Mouse (Mus musculus): ENCODE measurements around the gene Nipsnap1. TPM values are rescaled to one million over a fixed set of nuclear protein-coding genes. Genes with fewer than 3 reads are reported as not detected.

Nipsnap1 gene
- polyA plus RNA-seq (2017; shearing (Covaris generic)): 10 to 100 TPM; 39.9 to 64.8 (median 57.5) TPM

DNA sequence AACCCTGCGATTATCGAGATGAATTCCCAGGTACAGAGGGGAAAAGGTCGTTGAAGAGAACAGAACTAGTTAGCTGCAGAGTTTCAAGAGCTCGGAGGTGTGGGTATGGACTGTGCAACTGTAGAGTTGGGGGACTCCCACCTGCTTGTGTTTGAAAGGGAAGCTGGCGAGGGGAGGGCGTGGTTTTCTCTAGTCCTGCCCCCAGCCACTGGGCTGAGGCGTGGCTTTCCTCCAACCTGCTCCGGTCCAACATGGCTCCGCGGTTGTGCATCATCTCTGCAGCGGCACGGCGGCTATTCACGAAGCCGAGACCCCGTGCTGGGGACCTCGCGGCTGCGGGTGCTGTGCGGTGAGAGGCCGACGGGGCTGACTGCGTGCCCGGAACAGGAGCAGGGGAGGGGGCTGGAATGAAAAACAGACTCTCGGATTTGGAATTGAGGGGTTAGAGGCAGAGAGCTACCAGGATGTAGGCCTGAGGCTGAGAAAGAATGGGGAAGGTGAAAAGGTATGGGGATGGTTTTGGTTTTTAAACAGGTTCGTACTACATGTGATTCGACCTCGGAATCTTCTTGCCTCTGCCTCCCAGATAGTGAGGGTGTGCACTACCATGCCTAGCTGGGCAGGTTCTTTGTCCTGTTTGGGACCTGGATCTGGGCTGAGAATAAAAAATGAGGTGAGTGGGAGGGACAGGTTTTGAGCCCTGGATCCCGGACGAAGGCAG lies at the start of gene Nipsnap1:
Gene Nipsnap1, plus strand, starts transcription at position 197 of the 721 bp plus-strand sequence.
- peak; percentile 98 for ATAC-seq

DNA sequence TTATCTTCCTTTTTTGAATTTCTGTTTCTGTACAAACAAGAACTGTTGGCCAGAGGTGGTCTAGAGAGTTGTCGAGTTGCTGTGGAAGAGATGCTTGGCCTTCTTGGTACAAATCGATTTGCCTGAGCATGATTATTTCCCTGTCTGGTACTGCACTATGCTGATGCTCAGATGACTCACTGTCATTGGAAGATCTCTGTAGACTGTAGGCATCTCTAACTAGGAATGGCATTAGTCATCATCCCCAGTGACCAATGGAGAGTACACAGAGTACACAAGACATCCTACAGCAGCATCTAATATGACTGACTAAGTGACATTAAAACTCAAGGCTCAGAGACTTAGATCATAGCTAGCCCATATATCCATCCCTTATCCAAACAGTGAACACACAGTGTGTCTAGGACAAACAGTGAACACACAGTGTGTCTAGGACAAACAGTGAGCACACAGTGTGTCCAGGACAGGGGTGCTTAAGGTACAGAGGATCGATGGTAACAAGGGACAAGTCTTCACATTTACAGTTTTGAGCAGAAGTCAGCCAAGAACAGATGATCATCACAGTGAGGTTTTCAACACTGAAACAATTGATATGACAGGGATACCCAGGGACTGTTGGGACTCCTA lies 47.5 kb upstream of the Nipsnap1 start:
- no peak for ATAC-seq

DNA sequence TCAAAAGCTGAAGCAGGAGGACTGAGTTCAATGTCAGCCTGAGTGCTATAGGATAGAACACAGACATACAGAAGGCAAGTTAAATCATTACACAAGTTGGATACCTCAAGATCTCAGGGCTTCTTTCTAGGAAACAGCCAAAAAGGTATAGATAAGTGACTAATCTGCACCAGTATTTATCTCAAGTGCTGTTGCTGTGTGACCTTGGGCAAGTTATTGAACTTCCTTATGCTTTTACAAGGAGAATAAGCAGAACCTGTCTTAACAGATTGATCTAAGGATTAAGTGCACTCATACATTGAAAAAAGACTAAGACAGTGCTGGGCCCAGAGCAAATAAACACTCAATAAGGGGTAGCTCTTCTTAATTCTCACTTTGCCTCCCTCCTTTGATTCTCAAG lies 46.4 kb upstream of the Nipsnap1 start:
- ATAC-seq: no peak

DNA sequence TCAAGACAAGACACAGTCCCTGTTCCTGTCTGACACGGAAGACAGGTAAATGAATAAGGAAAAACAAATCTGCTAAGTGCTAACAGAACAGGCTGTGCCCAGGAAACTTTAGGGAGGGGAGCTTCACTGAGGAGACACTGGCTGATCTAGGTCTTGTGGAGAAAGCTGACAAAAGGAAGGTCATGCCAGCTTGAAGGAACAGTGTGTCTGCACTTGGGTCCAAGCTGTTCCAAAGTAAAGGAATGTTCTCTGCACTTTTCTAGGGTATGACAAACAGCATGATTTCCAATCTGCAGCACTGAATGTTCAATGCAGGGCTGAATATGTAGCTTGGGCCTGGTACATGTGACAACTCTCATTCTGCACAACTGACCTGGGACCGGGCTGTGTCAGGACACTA lies 45.8 kb upstream of the Nipsnap1 start:
- ATAC-seq: no peak

DNA sequence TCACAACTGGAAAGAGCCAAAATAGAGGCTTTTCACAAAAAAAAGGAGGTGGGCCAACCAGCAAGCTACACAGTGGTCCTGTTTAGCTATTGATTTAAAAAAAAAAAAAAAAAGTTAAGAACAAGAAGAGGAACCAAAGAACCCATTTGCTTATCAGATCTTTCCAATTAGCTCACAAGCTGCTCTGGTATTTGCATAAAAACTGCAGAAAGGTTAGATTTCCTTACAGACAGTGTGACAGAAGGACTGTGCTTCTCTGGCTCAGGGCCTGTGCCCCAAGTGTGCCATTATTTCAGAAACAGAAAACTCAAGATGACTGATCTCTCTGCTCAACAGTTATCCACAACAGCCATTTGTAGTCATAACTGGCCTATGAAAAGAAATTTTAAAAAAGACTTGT lies 42.7 kb upstream of the Nipsnap1 start:
- ATAC-seq: no peak

DNA sequence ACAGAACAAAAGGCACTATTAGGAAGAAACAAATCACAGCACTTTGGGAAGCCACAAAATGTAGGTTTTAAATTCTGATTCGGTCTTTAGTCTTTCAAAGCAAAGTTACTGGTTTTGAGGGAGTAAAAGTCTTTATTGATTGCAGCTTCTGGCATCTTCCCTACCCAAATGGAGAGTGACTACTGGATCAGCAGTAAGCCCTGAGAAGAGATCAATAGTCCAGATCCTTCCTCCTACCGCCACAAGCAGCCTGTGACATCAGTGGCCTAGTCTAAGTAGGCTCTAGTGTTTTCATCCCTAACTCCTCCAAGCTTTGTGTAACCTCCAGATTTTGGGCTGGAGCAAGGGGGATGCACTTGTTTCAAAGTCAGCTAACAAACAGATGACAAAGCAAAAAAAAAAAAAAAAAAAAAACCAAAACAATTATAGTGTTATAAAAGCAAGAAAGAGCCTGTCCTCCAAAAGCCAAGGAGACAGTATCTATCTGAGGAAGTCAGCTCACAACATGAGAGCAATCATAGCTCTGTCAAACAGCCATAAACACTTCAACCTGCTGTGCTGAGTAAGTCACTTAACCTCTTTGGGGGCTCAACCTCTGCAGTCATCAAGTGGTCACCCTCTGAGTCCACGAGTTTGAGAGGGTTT lies 40.3 kb upstream of the Nipsnap1 start:
- no peak for ATAC-seq

DNA sequence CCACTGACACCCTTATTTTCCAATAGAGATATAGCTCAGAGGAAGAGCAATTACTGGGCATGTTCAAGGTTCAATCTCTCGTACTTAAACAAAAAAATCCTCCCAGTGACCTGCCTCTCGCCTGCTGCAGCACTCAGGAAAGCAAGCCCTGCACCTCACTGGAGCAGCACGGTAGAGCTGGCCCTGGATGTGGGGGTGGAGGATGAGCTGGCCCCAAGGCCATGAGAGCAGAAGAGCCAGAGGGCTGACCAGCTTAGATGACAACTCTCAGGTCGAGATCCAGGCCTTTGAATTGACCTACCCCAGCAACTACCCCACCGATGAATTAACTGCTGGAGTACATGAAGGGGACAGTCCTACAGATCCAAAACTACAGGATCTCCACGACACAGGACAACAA lies 38.3 kb upstream of the Nipsnap1 start:
- no peak for ATAC-seq

DNA sequence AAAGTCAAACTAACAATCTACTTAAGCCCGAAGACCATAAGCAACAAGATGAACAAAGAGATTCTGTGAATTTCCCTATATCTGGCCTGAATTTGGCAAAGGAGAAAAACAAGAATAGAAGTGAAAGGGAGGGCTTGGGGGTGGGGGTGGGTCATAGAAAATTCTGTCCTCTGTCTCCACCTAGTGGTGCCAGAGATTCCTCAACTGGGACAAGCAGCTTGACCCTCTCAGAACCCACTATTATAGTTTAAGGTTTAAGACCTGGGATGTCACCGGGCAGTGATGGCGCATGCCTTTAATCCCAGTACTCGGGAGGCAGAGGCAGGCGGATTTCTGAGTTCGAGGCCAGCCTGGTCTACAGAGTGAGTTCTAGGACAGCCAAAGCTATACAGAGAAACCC lies 37.0 kb upstream of the Nipsnap1 start:
- ATAC-seq: peak; percentile 48

DNA sequence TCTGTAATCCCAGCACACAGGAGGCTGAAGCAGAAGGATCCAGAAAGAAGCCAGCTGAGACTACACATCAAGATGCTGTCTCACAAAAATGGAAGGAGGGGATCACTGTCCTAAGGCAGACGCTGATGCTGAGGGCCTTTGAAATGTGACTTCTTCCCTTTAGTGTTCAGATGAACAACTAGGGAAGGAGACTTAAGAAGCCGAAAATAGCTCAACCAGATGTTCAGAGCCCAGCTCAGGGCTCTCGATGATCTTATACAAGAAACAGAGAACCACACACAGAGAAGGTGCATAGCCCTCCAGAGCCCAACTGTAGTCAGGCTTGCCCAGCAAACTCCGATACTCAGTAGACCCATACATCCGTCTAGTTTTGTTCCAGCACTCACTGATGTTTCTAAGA lies 36.4 kb upstream of the Nipsnap1 start:
- no peak for ATAC-seq

DNA sequence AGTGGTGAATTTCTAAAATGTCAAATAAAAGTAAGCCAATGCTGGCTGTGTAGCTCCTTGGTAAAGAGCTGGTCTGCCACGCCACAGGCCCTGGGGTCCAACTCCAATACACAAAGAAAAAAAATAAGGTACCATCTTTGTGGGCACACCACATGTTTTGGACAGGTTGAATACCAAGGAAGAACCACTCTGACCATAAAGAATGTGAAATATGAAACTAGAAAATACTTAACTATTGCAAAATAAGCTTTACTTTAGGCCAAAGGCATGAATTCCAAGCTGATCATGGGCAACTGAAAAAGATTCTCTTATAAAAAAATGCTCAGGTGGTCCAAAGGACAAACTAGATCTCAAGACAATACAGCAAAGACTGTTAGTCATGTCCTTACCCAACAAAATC lies 35.5 kb upstream of the Nipsnap1 start:
- no peak for ATAC-seq

DNA sequence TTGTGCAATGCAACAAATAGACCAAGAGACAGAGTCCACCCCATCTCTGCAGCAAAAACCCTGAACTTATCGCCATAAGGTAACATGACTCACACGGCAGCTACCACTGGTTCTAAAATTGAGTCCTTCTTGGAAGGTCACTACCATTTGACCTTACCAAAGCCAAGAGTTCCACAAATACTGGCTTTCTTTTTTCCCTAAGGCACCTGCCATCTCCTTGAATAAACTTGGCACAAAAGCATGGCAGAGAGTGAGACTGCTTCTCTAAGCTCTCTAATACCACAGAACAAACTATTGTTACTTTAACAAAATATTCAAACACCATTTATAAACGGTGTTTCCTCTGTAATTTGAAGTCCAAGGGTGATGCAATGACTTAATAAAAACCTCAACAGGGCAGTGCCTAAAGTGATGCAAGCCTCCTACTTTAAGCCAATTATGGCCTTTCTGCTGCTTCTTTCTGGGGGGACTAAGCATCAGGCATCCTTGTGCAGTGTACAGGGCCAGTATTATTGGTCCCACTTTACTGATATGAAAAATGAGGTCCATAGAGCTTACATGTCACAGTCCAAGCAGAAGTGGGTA lies 32.7 kb upstream of the Nipsnap1 start:
- ATAC-seq: no peak

DNA sequence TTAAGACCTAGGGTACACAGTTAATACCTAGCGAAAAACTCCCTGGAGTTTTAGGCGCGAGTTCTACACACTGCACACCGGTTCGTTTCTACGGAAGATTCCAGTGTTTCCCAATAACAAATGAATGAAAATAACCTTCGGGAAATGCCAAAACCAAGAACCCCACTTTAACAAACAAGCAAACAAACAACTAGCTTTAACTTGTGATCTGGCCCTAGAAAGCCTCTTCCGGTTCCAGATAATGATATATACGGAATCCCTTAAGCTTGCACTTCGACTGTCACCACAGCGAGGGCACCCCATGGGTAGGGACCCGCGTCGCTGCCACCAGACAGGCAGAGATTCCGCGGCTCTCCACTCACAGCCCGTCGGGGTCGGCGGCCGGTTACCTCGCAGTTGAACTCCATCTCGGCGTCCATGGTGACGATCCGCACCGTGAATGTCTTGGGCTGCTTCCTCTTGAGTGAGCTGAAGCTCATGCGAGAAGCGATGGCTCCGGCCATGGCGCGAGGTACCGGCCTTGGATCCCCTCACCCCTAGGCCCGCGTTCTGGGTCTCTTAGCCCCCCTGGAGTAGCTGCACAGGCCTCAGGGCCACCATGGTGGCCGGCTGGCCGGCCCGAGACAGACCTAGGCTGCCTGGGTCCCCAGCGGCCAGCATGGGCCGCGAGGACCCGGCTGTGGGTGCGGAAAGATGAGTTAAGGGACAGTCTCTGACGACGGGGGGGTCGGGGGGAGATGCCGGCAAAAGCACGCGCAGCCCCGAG lies 25.1 kb upstream of the Nipsnap1 start:
- peak; percentile 16 for ATAC-seq

DNA sequence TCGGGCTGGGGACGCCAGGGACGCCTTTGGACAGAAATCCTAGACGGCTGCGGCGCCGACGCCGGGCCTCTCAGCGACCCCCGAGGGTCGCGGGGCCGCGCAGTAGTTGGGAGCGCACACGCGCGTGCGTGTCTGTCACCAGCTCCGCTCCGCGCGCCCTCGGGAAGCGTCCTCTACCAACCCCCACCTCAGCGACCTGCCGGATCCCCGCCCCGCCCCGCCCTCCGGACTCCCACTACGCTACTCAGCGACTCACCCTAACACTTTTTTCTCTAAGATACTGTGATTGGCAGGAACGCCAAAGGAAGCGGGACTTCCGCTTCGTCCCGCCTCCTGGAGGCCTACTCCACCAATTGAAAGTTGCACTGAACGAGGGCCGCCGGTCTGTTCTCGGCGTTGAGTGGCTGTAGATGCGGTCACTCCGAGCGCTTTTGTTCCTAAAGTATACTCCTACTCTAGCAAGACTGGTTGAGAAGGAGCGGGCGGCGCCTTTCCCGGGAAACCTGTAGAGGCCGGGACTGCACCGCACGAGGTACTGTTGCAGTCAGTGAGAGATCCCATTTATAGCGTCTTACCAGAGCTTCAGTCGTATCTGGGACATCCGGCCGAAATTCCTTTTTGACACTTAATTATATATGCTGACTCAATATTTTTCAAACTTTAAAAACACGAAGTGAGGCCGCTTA lies 24.4 kb upstream of the Nipsnap1 start, which contains the start of gene Nf2:
Gene Nf2, minus strand, starts transcription at position 279 of the 686 bp plus-strand sequence.
- ATAC-seq: peak; percentile 95

DNA sequence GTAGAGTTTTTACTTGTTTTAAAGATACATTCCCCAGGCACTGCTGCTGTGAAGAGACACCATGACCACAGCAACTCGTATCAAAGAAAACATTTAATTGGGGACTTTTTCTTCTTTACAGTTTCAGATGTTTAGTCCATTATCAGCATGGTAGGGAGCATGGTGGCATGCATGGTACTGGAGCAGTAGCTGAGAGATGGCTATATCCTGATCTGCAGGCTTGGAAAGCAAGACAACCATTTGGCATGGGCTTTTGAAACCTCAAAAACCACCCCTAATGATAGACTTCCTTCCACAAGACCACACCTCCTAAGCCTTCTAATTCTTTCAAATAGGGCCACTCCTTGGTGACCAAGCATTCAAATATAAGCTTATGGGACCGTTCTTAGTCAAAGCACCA lies 23.3 kb upstream of the Nipsnap1 start:
- ATAC-seq: no peak

DNA sequence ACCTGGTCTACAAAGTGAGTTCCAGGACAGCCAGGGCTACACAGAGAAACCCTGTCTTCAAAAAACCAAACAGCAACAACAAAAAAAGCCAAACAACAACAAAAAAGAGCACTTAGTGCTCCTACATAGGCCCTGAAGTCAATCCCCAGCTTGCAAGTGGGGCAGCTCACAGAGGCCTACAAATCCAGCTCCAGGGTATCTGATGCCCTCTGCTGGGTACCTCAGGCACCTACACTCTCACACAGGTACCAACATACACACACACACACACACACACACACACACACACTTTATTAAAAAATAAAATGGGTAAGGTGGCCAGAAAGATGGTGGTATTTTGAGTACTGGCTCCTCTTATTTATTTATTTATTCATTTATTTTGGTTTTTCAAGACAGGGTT lies 20.7 kb upstream of the Nipsnap1 start:
- no peak for ATAC-seq

DNA sequence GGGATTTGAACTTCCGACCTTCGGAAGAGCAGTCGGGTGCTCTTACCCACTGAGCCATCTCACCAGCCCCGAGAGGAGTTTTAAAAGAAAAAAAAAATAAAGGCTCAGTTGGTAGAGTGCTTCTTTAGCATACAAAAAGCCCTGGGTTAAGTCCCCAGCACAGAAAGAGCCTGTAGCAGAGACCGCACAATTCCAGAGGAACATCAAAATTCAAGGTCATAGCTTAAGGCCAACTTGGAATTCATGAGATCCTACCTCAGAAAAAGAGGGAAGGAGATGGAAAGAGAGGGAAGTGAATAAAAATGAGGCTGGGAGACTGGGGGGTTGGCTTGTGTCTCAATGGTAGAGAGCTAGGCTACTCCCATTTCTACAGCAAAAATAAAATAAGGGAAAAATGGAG lies 19.6 kb upstream of the Nipsnap1 start:
- no peak for ATAC-seq

DNA sequence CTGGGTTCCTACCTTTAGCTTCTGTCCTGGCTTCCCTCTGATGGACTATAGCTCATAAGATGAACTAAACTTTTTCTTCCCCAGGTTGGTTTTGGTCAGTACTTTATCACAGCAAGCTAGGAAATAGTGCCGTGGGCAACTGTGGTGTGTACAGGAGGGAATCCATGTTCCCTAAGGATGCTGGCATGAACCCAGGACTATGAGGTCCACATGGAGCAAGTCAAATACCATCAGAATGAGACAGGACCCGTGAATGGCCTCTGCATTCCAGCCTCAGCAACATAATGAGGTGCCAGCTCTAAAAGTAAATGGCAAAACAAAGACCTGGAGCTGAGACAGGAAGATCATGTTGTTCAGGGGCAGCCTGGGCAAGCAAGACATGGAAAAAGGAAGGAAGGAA lies 15.3 kb upstream of the Nipsnap1 start:
- ATAC-seq: no peak

DNA sequence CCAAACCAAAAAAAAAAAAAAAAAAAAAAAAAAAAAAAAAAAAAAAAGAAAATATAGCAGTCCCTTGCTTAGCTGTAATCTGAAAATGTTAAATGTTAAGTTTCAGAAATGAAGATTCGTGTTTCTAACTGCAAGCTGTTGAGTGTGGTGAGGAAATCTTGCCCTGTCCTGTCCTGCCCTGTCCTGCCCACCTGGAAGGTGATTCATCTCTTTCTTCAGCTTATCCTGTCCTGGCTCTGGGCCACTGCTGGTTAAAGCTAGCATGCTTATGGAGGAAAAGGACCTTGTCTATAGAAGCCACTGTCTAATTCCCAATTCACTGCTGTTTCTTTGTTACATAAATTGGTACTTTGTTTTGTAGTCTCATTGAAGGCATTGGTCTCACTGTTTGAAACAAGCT lies 12.8 kb upstream of the Nipsnap1 start:
- ATAC-seq: no peak

DNA sequence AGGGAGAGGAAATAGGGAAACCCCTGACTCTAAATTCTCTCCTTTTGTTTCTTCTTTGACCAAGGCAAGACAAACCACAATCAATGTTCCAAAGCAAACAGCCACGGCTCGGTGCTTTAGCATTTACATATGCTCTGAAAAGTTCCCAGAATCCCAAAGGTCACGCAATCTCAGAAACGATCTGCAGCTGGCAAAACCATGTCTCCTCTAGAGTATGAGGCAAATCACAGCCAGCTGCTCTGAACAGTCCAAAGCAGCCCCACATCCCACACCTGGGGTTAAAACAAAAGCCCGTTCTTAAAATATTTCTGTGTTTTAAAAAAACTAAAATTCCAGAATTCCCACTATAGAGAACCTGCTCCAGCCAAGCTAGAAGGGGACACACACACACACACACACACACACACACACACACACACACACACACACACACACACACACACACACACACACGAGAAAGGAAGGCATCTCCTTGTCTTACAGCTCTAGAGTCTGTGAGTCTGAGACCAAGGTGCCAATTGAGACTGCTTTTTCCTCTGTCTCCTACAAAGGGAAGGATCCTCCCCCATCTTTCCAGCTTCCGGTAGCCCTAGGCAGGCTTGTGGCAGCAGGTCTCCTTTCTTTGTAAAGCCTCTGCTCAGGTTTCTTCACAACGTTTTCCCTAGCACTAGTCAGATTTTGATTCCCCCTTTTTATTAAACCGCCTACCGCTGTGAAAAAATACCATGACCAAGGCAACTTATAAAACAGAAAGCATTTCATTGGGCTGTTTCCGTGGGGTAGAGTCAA lies 11.7 kb upstream of the Nipsnap1 start:
- no peak for ATAC-seq

DNA sequence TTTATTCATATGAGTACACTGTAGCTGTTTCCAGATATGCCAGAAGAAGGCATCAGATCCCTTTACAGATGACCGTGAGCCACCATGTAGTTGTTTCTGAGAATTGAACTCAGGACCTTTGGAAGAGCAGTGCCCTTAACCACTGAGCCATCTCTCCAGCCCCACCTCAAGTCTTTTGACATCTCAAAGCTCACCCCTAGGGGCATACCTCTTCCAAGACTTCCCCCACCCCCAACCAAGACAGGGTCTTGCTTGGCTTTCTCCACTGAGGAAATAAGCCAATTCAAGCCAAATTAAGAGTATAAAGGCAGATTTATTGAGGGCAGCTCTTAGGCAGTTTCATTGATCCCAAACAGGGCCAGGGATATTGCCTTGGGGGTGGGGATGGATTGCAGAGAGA lies 11.0 kb upstream of the Nipsnap1 start:
- no peak for ATAC-seq

DNA sequence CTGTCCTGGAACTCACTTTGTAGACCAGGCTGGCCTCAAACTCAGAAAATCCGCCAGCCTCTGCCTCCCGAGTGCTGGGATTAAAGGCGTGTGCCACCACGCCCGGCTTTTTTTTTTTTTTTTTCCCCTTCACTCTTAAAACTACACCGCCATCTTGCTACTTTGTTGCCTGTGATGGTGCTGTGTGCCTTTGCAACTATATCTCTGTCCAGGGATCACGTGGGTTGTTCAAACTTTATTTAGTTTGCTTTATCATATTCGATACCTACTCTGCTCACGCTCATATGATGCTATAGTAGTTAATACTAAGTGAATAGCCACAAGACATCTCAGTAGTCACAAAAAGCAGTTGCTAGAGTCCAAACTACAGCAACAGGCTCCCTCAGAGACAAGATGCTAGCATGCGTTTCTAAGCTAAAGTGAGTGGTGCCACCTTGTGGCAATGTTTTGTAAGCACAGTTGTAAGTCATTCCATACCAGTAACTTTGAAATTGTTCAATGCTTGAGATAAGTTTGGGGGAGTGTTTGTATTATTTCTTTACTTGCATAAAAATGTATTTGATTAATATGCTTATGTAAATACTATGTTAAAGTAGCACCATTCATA lies 8.0 kb upstream of the Nipsnap1 start:
- peak; percentile 52 for ATAC-seq
